ENCODE assay signal across 16 mouse cellular contexts in the genomic region with DNA sequence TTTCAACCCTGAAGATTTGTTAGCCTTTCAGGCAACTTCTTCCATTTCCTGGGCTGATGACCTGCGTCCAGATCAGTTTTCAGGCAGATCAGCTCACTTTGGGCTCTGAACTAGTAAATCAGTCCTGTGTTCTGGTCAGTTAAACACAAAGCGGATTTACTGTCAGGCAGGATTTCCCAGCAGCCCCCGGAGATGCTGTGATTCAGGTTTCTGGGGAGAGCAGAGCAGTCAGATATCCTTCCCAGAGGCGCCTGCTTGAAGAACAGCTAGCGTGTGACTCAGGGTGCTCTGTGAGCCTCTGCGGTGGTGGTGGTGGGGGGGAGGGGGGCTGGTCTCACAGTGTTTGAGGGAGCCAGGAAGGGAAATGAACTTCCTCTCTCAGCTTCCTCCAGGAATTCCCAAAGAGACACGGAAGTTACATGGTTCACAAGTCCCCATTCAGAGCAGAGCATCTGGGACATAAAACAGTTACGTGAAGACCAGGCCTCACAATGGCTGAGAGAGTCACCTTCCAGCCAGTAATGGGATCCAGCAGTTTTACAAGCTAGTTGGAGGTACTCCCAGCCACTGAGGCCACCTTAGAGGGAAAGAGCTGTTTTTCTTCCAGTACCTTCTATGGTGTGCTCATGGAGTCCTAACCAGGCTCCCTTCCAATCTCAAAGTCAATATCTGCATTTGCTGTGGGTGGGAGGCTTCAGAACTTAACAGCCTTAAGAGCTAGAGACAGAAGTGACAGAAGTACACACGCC. TPM values are rescaled to one million over a fixed set of nuclear protein-coding genes. Genes with fewer than 3 reads are reported as not detected.
DNase-seq lines count a peak whose midpoint lies in the region; ATAC-seq and TF ChIP-seq lines count a peak whose summit lies in the region.
"Had no signal": no experiment of that assay in that cellular context is flagged by ENCODE, and none has a peak within 500 bp of the region (broad histone marks: within the 10 kb centered on the region; RNA-seq: fewer than 3 reads in every experiment).

No protein-coding gene starts in this region.

- H3K9me3 ChIP-seq in heart, embryonic 16.5 days (replicated peaks; ENCODE audit: control insufficient read depth, low read length) = no peaks in the 10 kb centered on the region
- H3K9me3 ChIP-seq in lung, postnatal 0 days (ENCODE audit: low read length) = no peaks in the 10 kb centered on the region
- H3K9me3 ChIP-seq in limb, embryonic 11.5 days (ENCODE audit: control insufficient read depth, low read length) = no peaks in the 10 kb centered on the region
- H3K9me3 ChIP-seq: hindbrain, embryonic 12.5 days; midbrain, embryonic 15.5 days; neural tube, embryonic 12.5 days had no signal

- ATAC-seq in heart, embryonic 16.5 days (replicated peaks; ENCODE audit: extremely low read depth, insufficient read depth, low FRiP score) = no peak
- peak; percentile 48 for ATAC-seq in lung, postnatal 0 days
- no peak for ATAC-seq in limb, embryonic 11.5 days (ENCODE audit: insufficient number of reproducible peaks, low FRiP score, low TSS enrichment, low read depth)
- ATAC-seq: CD4-positive, CD25-positive, alpha-beta regulatory T cell, adult 4 months; forebrain, embryonic 16.5 days; midbrain, embryonic 15.5 days had no signal

- no peak for DNase-seq in heart, postnatal 36 days
- DNase-seq in lung, postnatal 0 days (ENCODE audit: low spot score) = peak; percentile 20
- DNase-seq in lung, postnatal 25 days (ENCODE audit: low spot score) = no peak
- DNase-seq in limb, embryonic 11.5 days (ENCODE audit: low spot score) = no peak
- DNase-seq in thymus, postnatal 36 days = no peak
- DNase-seq in adipocyte (ENCODE audit: low spot score) = no peak
- DNase-seq: adrenal gland, postnatal 25 days; cerebellum, adult 18-20 months; thymus, postnatal 4 days had no signal

- no peak overlapping the region for H3K9ac ChIP-seq in heart, embryonic 16.5 days (ENCODE audit: low read length)
- no peak overlapping the region for H3K9ac ChIP-seq in lung, postnatal 0 days (replicated peaks; ENCODE audit: low read depth)
- no peak overlapping the region for H3K9ac ChIP-seq in limb, embryonic 11.5 days (ENCODE audit: low read length)
- H3K9ac ChIP-seq: hindbrain, embryonic 12.5 days; midbrain, embryonic 15.5 days; neural tube, embryonic 12.5 days had no signal

- H3K36me3 ChIP-seq in heart, embryonic 16.5 days (ENCODE audit: control insufficient read depth, insufficient read depth) = no peaks in the 10 kb centered on the region
- no peaks in the 10 kb centered on the region for H3K36me3 ChIP-seq in lung, postnatal 0 days (ENCODE audit: insufficient read depth, low read length)
- no peaks in the 10 kb centered on the region for H3K36me3 ChIP-seq in limb, embryonic 11.5 days (ENCODE audit: control insufficient read depth, insufficient read depth, low read length)
- H3K36me3 ChIP-seq: hindbrain, embryonic 12.5 days; midbrain, embryonic 15.5 days; neural tube, embryonic 12.5 days had no signal

- no peaks in the 10 kb centered on the region for H3K27me3 ChIP-seq in heart, embryonic 16.5 days (ENCODE audit: control insufficient read depth, insufficient read depth, low read length)
- H3K27me3 ChIP-seq in lung, postnatal 0 days (replicated peaks; ENCODE audit: insufficient read depth, low read length) = no peaks in the 10 kb centered on the region; the same call in 1 of the 2 replicates
- H3K27me3 ChIP-seq in limb, embryonic 11.5 days (ENCODE audit: control insufficient read depth, insufficient read depth, low read length) = no peaks in the 10 kb centered on the region
- H3K27me3 ChIP-seq: hindbrain, embryonic 12.5 days; midbrain, embryonic 15.5 days; neural tube, embryonic 12.5 days had no signal

- no peak for TF ChIP-seq CTCF in lung, postnatal 0 days (IDR thresholded peaks at IDR 0.05)

- intact Hi-C loops in heart, postnatal 36 days (cut with DNase I) = loop anchor here (5.0 kb wide), 1 partner anchor 745 kb away; no protein-coding TSS in a partner anchor

- TF ChIP-seq EP300 in lung, postnatal 0 days (IDR thresholded peaks at IDR 0.05) = no peak

- peak overlapping the region; percentile 6; the same call in 1 of the 2 replicates for H3K27ac ChIP-seq in heart, embryonic 16.5 days (ENCODE audit: low read length)
- no peak overlapping the region for H3K27ac ChIP-seq in lung, postnatal 0 days (ENCODE audit: low read length)
- H3K27ac ChIP-seq in limb, embryonic 11.5 days (replicated peaks; ENCODE audit: low read depth, low read length) = 0 out of 2 replicates have a peak overlapping the region, but pooled peaks have one; percentile 14
- H3K27ac ChIP-seq: hindbrain, embryonic 12.5 days; left cerebral cortex, adult 2 months; midbrain, embryonic 15.5 days; neural tube, embryonic 12.5 days had no signal

- 51% methylated on average over 9 of the region's 9 CpGs for WGBS in heart, embryonic 16.5 days
- WGBS in lung, postnatal 0 days = 42% methylated on average over 9 of the region's 9 CpGs
- 42% methylated on average over 9 of the region's 9 CpGs for WGBS in limb, embryonic 11.5 days

- no peak overlapping the region for H3K4me3 ChIP-seq in heart, embryonic 16.5 days (ENCODE audit: low read length)
- H3K4me3 ChIP-seq in lung, postnatal 0 days (ENCODE audit: low read depth, low read length) = no peak overlapping the region
- no peak overlapping the region for H3K4me3 ChIP-seq in limb, embryonic 11.5 days (ENCODE audit: low read depth, low read length)
- H3K4me3 ChIP-seq: hindbrain, embryonic 12.5 days; left cerebral cortex, adult 2 months; midbrain, embryonic 15.5 days; neural tube, embryonic 12.5 days had no signal

- no peak overlapping the region for H3K4me2 ChIP-seq in heart, embryonic 16.5 days (ENCODE audit: low read depth, low read length)
- no peak overlapping the region for H3K4me2 ChIP-seq in lung, postnatal 0 days (replicated peaks; ENCODE audit: low read depth, low read length)
- no peak overlapping the region for H3K4me2 ChIP-seq in limb, embryonic 11.5 days (ENCODE audit: low read depth, severe bottlenecking)
- H3K4me2 ChIP-seq: hindbrain, embryonic 12.5 days; midbrain, embryonic 15.5 days; neural tube, embryonic 12.5 days had no signal

- peaks cover 22% of the 10 kb centered on the region for H3K4me1 ChIP-seq in heart, embryonic 16.5 days (ENCODE audit: control insufficient read depth, insufficient read depth, low read length)
- H3K4me1 ChIP-seq in lung, postnatal 0 days (ENCODE audit: insufficient read depth, low read depth, low read length) = peaks cover 6% of the 10 kb centered on the region; the same call in 1 of the 2 replicates
- peaks cover 19% of the 10 kb centered on the region for H3K4me1 ChIP-seq in limb, embryonic 11.5 days (ENCODE audit: control insufficient read depth, insufficient read depth, low read length)

RNA-seq across cellular contexts. Expression of gene Pcnx2, which starts 25.4 kb away (rescaled TPM):
- polyA plus RNA-seq in heart, embryonic 16.5 days (2015; fragmentation: Nextera tagmentation; extraction: Ambion mirVana) = 0.15 and 0.22 TPM in 2 replicates
- total RNA-seq in heart, postnatal 36 days (2021) = under 1 TPM; 0.46 to 0.89 TPM
- polyA plus RNA-seq in lung, postnatal 0 days (2015; fragmentation: Nextera tagmentation; extraction: Ambion mirVana) = 0.18 and 0.31 TPM in 2 replicates
- 0.13 TPM in 1 of 2 replicates, not detected in the other for polyA plus RNA-seq in limb, embryonic 11.5 days (2014; fragmentation: Nextera tagmentation; extraction: Ambion mirVana)

RNA-seq across cellular contexts. Expression of gene Map3k21, which starts 37.6 kb away (rescaled TPM):
- 0.13 and 0.29 TPM in 2 replicates for polyA plus RNA-seq in heart, embryonic 16.5 days (2015; fragmentation: Nextera tagmentation; extraction: Ambion mirVana)
- under 1 TPM; 0.76 to 0.97 TPM for total RNA-seq in heart, postnatal 36 days (2021)
- 0.74 and 0.76 TPM in 2 replicates for polyA plus RNA-seq in lung, postnatal 0 days (2015; fragmentation: Nextera tagmentation; extraction: Ambion mirVana)
- polyA plus RNA-seq in limb, embryonic 11.5 days (2014; fragmentation: Nextera tagmentation; extraction: Ambion mirVana) = 0.06 TPM in 1 of 2 replicates, not detected in the other
- polyA plus RNA-seq: CD4-positive, CD25-positive, alpha-beta regulatory T cell, adult 4 months had no signal
